Mouse (Mus musculus) E14TG2a.4 (cell line): ENCODE measurements around the gene Gal3st1.

Source experiments
- CTCF ChIP-seq: conservative IDR thresholded peaks from 2 replicates; pipeline ENCODE4 v1.5.1; 2014; ENCODE audit warnings: low read length
- POU5F1 ChIP-seq: IDR thresholded peaks from 2 replicates; pipeline ENCODE4 v1.6.1; 2014; ENCODE audit warnings: low read length, borderline replicate concordance

- TF ChIP-seq CTCF (peak; percentile 25), POU5F1 (no peak)
Observed at GRCm38 (mm10) chr11:3969837-3970236, 13.6 kb upstream of the Gal3st1 start.
